Mouse (Mus musculus) heart, postnatal 4 days (tissue): ENCODE measurements around the gene Tnfrsf23. TPM values are rescaled to one million over a fixed set of nuclear protein-coding genes. Genes with fewer than 3 reads are reported as not detected.
"Not testable (repeated sequence)": the region's sequence is repeated elsewhere in the genome, so short reads cannot be mapped to it uniquely, and the experiment has no call there.

Experiments used
- DNase-seq: peaks from one replicate; pipeline ENCODE4 v3.0.0; 2021
- total RNA-seq, 2 experiments: library from RNA; stranded (reverse); gene quantifications; 2 replicates each; pipeline ENCODE4 v1.2.3; 2021

The Tnfrsf23 gene
- 1 to 10 TPM; 3.4 to 3.6 TPM for total RNA-seq

DNA sequence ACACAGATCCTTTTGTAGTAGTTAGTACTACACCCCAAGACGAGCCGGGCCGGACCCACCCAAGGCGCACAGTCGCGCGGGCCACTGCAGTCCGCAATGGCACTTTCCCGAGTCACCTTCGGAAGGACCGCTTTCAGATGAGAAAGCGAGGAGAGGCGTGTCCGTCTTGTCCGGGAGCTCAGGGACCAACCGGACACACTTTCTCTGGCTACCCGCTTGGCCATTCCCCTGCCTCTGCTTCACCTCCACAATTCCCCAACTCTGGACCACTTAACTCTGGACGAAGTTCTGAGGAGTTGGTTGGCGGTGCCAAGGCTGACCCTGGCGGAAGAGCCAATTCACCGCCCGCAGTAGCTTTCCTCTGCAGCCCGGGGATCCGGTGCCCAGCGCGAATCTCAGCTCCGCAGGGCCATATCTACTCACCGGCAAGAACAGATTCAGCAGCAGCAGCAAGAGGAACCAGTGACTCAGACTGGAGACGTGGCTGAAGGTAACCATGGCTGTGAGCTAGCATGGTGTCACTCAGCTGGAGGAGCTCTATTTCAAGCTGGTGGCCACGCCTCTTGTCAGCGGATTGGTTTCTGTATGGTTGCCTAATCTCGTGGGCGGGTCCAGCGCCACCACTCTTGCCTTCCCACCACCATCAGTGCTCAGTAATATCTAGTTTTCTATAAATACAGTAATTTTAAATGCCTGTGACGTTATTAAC is at the start of gene Tnfrsf23:
Tnfrsf23 (minus strand) TSS at position 514 of the 709 bp plus-strand sequence.
- DNase-seq = peak; percentile 78

DNA sequence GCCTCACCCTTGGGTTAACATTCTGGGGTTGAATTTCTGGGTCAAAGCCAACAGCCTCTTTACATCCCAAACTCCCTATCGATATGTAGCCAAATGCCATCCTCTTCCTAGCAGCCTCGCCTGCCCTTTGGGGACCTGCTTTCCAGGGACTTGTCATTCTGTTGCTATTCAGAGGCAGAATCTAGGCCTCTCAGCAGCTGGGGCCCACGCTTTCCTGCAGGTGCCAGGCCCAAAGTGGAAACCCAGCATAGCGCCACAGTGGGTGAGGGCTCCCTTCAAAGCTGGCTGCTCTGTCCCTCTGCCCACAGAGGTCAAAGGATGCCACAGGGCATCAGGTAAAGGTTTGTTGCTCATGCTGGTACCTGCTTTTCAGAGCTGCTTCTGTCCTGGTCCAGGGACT is 48.1 kb upstream of the Tnfrsf23 start:
- DNase-seq = no peak

DNA sequence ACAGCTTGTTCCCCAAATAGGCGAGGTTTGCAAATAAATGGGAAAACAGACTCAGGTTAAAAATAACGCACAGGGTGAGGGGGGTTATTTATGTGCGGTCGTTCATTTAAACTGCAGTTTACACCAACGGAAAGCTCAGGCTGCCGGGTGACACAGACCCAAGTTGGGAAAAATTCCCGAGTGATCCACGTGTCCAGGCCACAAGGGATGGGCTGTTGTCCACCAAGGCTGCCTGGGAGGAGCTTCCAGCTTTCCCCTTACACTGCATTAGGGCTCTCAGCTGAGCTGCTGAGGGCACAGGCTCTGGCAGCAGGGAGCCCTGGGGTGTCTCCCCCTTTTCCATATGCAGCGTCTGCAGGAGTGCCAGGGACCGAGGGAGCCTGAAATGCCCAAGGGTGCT is 44.2 kb upstream of the Tnfrsf23 start:
- DNase-seq = peak; percentile 42

DNA sequence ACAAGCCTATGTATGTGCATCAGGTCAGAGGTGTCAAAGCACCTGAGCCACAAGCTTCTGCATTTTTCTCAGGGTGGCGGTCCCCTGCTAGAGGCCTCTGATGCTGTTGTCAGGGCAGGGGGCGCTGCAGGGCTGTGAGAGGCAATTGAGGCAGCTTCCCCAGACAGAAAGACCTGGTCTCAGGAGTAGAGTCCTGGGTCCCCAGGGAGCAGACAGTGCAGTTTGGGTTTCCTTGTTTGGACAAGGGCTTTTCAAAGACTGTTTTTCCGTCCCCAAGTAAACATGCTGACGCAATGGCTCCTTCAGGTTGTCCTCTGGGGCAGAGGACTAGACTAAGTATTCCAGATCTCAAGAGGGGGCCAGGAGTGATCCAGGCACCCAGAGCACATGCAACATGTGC is 40.7 kb upstream of the Tnfrsf23 start:
- DNase-seq = no peak

DNA sequence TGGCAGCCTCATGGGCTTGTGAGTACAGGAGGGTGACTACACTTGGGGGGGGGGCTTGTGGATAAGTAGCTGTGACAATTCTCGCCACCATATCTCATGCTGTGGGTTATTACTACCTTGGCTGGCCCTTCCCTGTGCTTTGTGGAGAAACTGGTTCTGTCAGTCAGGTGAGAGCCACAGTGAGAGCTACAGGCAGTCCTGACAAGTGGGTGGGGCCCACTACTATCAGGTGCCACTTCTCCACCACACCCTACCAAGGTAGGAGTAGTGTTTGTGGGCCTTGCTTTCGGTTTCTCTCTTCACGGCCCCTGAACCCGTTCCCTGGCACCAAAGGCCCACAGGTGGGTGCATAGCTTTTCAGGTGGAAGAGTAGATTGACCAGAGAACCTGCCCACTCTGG is 38.2 kb upstream of the Tnfrsf23 start:
- DNase-seq = no peak

DNA sequence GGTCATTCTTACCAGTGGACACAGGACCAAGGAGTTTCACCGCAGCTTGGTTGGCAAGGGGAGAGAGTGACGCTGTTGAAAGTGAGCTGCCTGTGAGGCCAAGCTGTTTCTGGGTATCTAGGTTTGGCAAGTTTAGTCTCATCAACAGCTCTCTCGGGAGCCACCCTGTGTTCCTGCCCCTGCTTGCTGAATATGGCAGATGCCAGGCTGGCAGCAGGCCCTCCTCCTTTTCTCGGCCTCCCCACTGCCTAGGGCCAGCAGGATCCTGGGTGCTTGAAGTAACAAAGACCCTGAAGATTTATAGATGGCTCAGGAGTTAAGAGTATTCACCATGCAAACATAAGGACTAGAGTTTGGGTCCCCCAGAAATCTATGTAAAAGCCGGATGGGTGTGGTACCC is 37.0 kb upstream of the Tnfrsf23 start:
- DNase-seq = no peak

DNA sequence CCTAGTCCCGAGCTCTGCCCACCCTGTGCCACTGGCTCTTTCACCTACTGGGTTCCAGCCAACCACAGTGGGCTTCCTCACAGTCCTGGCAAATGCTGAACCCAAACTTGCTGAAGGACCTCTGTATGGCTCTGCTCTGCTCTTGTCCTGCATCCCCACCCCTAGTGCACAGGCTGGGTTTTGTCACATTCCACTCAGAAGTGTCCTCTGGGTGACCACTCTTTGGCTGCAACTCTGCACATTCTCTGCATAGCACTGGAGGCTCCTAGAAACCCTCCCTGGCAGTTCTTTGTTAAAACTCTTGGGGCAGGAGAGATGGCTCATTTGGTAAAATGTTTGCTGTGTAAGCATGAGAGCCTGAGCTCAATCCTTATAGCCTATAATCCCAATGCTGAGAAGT is 32.1 kb upstream of the Tnfrsf23 start:
- DNase-seq = peak; percentile 44

DNA sequence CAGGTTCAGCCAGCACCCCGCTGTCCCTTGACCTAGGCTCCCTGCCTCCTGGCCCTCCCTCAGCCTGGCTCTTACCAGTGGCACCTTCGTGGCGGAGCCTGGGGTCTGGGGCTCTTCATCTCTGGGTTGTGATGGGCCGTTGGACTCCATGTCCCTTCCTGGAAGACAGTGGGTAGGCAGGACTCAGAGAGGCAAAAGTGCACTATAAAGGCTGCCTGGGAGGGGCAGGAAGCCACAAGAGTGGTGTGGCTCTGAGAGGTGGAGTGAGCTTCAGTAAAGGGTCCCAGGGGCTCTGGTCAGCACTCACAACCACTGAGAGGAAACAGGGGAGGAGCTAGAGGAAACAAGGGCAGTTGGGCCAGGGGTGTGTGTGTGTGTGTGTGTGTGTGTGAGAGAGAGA is 27.7 kb upstream of the Tnfrsf23 start:
- DNase-seq = no peak

DNA sequence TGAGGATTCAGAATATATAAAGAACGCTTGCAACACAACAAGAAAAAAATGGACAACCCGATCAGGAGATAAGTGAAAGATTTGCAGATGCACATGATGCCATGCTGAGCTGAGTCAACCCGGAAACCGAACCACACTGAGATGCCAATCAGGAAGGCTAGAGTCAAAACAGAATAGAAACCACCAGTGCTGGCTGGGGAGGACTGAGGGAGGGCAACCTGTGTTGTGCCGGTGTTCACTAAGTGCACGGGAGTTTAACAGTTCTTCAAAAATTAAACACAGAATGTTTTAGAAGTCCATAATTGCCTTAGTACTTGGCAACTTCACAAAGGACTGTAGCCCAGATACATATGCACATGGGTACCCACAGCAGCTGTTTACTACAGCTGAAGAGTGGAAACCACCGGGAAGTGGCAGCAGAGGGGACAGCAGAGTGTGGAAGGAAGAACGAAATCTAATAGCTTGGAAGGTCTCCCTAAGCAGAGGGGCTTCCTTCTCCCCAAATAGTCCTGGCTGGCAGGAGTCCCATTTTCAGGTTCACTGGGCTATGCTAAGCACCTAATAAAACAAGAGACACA is 27.2 kb upstream of the Tnfrsf23 start:
- no peak for DNase-seq

DNA sequence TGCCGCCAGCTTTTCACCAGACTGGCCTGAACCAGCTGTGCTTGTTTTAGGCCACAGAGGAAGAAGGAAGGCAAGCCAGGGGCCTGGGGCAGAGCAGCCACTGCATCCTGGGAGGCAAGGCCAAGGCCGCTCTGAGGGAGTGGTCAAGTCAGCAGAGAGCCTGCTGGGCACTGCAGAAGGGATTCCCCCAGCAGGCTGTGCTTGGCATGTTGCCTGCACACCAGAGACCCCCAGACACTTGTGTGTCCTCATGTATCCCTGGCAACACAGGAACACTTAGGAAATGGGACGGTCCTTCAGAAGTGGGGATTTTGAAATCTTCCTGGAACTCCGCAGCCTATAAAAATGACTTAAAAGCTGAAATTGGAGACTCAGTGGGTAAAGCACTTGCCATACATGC is 26.4 kb upstream of the Tnfrsf23 start:
- peak; percentile 14 for DNase-seq

DNA sequence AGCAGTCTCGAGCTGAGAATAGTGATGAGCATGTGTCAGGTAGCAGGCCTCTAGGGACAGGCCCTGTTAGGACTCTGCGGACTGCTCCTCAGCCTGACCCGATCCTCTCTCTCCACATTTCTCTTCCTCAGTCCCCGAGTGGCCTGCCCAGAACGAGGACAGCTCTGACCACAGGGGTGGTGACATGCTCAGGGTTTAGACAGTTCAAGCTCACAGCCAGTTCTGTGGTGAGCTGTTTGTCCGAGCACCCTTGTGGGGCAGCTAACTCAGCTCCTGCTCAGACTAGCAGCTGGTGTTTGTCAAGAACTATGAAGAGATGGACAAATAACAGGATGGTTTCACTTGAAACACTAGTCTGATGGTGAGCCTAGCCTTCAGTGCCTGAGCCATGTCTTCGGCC is 25.7 kb upstream of the Tnfrsf23 start:
- no peak for DNase-seq

DNA sequence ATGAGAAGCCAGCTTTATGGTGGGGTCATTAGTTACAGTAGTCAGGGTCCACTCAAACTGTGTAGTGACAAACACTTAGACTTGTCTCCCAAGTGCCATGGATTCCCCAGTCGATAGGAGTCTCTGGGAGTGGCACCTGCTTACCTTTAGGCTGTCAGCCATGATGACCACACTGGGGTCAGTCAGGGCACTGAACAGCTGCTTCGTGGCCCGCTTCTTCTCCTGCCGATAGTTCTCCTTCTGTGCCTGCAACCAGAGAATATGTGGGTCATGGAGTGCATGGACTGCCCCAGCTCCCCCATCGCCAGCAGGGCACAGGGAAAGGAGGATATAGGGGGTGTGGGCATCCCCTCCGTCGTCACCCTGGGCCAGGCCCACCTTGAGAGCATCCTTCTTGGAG is 23.7 kb upstream of the Tnfrsf23 start:
- DNase-seq = no peak

DNA sequence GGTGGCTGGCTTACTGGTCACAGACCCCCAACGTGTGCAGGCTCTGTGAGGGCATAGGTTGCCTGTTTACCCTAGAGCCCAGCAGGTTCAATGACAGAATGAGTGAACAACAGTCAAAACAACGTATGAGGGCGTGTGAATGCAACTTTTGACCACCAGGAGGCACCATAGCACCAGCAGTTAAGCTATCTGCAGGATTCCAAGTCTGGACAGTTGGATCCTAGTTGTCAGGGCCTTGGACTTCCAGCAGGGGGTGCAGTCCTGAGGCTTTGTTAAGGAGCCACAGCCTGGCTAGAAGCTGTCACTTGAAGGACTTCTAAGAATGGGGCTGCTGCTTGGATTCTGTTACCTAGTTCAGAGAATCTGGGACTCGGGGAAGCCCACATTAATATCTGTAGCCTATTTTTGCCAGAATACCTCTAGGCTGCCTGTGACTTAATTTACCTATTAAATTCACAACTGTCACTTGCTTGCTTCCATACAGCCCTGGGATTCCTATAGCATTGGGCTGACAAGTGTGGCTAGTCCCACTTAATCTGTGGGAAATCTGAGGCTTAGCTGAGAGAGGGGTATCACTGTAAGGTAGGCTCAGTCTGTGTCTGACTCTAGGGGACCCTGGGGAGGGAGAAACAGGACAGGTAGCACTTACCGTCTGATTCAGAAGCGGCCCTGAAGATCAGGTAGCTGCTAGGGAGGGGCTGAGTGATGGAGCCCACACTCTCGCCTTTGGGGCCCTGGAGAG is 21.2 kb upstream of the Tnfrsf23 start:
- DNase-seq = peak; percentile 96

DNA sequence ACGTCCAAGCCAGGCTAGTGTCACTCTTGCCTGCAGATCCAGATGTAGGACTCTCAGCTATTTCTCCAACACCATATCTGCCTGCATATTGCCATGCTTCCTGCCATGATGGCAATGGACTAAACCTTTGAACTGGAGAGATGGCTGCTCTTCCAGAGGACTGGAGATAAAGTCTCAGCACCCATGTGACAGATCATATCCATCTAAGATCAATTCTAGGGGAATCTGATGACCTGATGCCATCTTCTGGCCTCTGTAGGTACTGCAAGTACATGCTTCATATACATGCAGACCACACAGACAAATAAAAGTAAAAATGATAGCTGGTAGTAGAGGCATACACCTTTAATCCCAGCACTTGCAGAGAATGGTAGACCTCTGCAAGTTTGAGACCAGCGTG is 10.5 kb upstream of the Tnfrsf23 start:
- DNase-seq = peak; percentile 55

DNA sequence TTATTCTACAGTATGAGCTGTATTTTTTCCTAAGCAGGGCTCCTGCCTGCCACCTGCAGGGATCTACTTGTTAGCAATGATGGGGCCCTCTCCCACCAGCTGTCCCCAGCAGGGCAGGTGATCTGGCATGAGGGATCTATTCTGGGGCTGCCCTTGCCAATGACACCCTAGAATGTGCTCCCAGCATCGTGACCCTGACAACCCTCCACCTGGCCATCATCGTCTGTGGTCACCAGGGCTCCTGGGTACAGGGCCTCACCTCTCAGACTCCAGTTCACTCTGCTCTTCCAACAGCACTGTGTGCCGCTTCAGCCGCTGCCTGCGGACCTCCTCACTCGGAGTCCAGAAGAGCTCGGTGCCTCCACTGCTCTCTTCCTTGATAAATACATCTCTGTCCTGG is 8.9 kb upstream of the Tnfrsf23 start:
- DNase-seq = no peak

DNA sequence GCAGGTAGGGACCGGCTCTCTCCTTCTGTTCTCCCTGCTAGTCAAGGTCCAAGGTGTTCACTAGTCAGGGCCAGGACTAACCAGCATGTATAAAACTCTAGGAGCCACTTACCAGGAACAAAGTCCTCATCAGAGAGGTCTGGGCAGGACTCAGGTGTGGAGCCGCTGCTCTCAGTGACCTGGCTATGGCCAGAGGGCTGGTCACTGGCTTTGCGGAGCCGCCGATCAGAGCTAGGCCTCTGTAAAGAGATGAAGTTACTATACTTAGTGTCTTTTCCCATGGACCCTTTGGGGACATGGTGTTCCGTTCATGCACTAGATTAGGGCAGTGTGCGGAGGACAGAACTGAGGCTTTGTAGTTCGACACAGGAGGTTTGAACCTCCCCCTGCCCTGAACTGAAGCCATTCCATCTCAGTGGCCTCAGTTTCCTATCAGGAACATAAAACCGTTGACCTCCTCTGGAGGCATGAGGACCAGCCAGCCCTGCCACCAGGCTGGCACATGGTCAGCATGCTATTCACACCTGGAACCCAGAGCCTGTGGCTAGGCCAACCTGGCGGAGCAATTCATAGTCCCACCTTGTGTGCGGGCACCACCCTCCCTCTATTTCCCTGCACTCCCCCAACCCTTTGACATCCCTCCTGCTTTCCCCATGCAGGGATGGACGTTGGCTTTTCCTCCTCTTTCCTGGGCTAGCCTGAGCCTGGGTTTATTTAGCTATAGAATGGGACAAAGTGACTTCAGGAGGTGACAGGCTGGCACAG is 7.3 kb upstream of the Tnfrsf23 start:
- no peak for DNase-seq

DNA sequence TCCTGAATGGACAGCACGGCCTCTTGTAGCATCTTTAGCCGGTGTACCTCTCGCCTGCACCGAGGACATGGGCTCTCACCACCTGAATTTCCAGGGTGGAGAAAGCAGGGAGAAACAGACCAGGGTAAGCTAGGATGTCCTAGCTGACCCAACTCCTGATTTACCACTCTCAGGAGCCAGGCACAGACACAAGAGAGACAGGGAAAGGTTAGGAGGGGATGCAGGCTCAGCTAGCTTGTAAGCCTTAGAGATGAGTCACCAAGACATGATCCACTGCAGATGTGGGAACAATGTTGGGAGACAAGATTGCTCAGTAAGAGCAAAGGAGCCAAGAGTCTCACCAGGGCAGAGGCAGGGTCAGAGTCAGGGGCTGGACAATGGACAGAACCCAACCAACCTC is 6.2 kb upstream of the Tnfrsf23 start:
- no peak for DNase-seq

DNA sequence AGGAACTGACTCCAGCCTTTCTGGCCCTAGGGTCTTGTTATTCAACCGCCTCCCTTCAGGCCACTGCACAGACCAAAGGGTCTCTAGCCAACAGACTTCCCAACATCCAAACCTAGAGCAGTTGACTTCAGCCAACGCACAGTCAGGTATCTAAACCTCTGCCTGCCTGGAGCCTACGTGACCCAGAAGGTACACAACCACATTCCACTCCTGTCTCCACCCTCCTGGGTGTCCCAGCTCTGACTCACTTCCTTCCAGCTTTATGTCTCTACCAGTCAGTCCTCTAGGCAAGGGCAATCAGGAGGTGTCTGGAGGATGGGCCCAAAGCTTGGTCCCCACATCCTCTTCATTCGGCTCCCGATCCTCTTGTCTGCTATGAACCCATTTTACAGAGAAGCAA is 5.5 kb upstream of the Tnfrsf23 start:
- no peak for DNase-seq

DNA sequence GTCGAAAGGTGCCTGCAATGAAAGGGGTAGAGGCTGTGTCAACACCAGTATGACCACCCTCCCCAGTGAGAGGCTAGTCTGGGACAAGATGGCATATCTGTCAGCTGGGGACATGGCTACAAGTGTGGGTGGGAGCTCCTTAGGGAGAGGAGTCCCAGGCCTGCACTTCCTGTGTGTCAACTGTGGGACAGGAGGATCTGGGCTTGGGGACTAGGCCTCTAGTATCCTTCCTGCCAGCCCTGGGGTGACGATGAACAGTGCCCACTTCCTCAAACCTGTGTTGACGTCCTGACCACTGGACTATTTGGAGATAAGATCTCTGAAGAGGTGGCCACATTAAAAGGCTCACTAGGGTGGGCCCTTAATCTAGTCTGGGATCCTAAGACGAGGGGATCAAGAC is 4.3 kb upstream of the Tnfrsf23 start:
- no peak for DNase-seq

DNA sequence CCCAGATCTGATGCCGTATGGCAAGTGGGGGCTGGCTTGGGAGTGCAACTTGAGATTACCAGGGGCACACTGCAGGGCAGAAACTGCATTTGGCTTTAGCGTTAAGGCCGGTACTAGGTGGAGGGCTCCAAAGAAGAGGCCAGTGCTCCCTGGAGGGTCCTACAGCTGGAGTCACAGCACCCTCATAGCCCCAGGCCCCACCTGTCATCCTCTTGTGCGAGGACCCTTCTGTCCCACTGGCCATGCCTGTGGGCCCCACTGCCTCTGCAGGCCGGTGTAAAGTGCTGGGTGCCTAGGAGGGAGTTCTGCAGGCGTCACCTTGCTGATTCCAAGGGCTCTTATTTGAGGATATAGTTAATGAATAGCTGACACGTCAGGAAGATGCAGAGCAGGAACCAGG is 3.8 kb upstream of the Tnfrsf23 start:
- DNase-seq = no peak

DNA sequence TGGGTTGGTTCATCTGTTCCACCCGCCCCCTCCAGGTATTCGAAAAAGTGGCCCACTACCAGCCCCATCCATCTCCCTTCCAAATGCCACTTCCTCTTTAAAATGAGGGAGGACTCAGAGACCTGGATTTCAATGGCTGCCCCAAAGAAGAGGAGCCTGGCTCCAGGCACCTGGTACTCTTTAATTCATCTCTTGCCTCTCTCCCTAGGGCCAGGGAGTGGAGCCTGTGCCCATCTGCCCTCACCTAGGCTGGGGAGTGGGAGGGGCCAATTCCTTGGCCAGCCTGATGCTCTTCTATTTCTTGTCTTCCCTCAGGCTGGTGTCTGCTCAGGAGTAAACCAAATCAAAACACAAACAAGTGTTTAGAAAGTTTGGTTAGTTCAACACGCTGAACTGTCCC is 1.0 kb upstream of the Tnfrsf23 start:
- DNase-seq = peak; percentile 2

DNA sequence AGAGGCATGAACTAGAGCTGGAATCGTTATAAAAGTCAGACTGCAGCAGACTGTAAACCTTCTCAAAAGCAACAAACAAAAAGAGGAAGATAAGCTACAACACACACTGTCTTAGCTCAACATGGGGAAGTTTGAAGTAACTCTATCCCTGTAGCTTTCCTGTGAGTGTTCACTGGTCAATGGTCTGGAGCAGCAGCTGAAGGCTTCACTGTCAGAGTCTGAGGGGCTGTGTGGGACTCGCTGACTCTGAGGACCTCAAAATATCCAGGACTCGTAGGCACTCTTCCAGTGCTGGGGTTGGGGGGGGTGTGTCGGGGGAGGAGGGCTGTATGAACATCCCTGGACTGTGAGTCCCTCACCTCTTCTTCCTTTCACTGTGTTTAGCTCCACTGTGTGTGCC is 519 bp upstream of the Tnfrsf23 start:
- not testable (repeated sequence) for DNase-seq

DNA sequence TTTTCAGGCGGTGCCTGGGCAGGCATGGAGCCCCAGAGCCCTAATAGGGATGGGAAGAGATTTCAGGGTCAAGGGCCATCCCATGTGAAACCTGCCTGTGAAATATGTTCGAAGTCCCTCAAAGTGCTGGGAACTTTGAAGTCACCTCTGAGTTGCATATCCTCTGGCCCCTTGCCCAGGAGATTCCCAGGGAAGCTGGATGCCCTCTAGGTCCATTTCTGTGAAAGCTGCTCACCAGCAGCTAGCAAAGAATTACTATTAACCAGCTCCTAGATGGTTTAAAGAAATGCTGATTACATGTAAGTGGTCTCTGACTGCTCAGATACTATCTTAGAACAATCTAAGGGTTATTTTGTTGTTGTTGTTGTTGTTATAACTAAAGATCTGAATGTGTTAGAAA is 1.1 kb downstream of the Tnfrsf23 start:
- DNase-seq = peak; percentile 3
